Mouse (Mus musculus): ENCODE data around the gene Shisa4. TPM values are rescaled to one million over a fixed set of nuclear protein-coding genes. Genes with fewer than 3 reads are reported as not detected.

Gene Shisa4
- polyA plus RNA-seq, 1 experiment = 0.38 TPM

DNA sequence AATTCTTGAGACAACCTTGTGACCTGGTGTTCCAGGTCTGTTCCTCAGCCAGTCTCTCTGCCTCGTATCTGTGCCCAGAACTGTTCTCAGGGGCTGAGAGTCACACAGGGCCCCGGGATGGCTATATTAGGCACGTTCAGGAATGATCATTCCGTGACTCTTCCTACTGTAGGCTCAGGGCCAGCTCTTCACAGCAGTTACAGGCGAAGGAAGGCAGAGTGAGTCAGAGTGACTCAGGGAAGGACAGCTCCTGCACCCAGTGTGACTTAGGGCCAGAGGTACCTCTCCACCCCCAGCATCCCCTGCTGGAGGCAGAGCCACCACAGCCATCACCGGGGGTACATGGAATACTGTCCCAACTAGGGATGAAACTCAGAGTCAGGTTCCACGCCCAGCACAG, 8.0 kb downstream of the Shisa4 start:
- H3K27ac ChIP-seq (ENCODE audit: control insufficient read depth, insufficient read depth, low read depth, low read length) = no peak overlapping the region; the same call in 1 of the 2 replicates
- peaks cover 12% of the 10 kb centered on the region for H3K4me1 ChIP-seq (ENCODE audit: control insufficient read depth, insufficient read depth, low read length)
- no peak for TF ChIP-seq CTCF (IDR thresholded peaks at IDR 0.05; ENCODE audit: control insufficient read depth, insufficient read depth, insufficient replicate concordance, low read depth, low read length)
- no peak for TF ChIP-seq POLR2A (IDR thresholded peaks at IDR 0.05; ENCODE audit: control insufficient read depth, low read depth, low read length)
- no peaks in the 10 kb centered on the region for H3K36me3 ChIP-seq (ENCODE audit: control insufficient read depth, insufficient read depth, low read length)
- no peaks in the 10 kb centered on the region for H3K27me3 ChIP-seq (ENCODE audit: control insufficient read depth, insufficient read depth, low read length)
- H3K4me3 ChIP-seq (ENCODE audit: control insufficient read depth, low read depth, low read length) = no peak overlapping the region

DNA sequence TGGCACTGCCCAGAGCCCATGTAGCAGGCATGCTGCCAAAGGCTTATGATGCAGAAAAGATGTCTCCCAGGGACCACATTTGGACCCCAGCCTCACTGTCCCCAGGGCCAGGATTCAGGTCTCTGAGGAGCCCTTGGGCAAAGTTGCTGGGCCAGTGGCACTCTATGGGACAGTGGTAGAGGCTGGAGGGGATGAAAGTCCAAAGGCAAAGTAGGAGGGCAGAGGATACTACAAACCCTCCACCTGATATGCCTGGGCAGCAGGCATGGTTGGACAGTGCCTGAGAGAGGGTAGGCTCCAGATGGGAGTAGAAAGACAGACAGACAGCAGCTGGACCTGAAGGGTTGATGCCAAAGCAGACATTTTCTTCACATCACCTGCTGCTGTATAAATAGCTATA, 8.7 kb downstream of the Shisa4 start:
- H3K27me3 ChIP-seq (ENCODE audit: control insufficient read depth, insufficient read depth, low read length) = no peaks in the 10 kb centered on the region
- H3K36me3 ChIP-seq (ENCODE audit: control insufficient read depth, insufficient read depth, low read length) = no peaks in the 10 kb centered on the region
- TF ChIP-seq CTCF (IDR thresholded peaks at IDR 0.05; ENCODE audit: control insufficient read depth, insufficient read depth, insufficient replicate concordance, low read depth, low read length) = no peak
- no peak for TF ChIP-seq POLR2A (IDR thresholded peaks at IDR 0.05; ENCODE audit: control insufficient read depth, low read depth, low read length)
- peaks cover 12% of the 10 kb centered on the region for H3K4me1 ChIP-seq (ENCODE audit: control insufficient read depth, insufficient read depth, low read length)
- H3K4me3 ChIP-seq (ENCODE audit: control insufficient read depth, low read depth, low read length) = no peak overlapping the region
- H3K27ac ChIP-seq (ENCODE audit: control insufficient read depth, insufficient read depth, low read depth, low read length) = no peak overlapping the region

DNA sequence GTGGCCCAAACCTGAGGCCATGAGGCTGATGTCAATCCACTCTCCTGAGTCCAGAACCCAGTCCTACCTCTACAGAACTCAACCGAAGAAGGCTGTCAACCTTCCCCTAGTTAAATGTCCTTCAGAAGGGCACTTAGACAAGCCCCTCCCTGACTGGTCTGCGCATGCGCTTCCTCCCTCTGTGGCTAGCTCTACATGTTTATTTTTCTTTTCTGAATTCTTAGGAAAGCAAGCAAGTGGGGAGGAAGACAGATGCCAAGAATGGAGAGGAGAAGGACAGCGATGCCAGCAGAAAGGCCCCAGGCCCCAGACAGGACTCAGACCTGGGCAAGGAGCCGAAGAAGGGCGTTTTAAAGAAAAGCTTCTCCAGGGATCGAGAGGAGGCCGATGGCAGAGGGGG, 11.6 kb downstream of the Shisa4 start:
- H3K4me1 ChIP-seq (ENCODE audit: control insufficient read depth, insufficient read depth, low read length) = peaks cover 4% of the 10 kb centered on the region
- H3K4me3 ChIP-seq (ENCODE audit: control insufficient read depth, low read depth, low read length) = no peak overlapping the region
- TF ChIP-seq CTCF (IDR thresholded peaks at IDR 0.05; ENCODE audit: control insufficient read depth, insufficient read depth, insufficient replicate concordance, low read depth, low read length) (no peak), POLR2A (IDR thresholded peaks at IDR 0.05; ENCODE audit: control insufficient read depth, low read depth, low read length) (no peak)
- no peaks in the 10 kb centered on the region for H3K36me3 ChIP-seq (ENCODE audit: control insufficient read depth, insufficient read depth, low read length)
- no peak overlapping the region for H3K27ac ChIP-seq (ENCODE audit: control insufficient read depth, insufficient read depth, low read depth, low read length)
- H3K27me3 ChIP-seq (ENCODE audit: control insufficient read depth, insufficient read depth, low read length) = no peaks in the 10 kb centered on the region

DNA sequence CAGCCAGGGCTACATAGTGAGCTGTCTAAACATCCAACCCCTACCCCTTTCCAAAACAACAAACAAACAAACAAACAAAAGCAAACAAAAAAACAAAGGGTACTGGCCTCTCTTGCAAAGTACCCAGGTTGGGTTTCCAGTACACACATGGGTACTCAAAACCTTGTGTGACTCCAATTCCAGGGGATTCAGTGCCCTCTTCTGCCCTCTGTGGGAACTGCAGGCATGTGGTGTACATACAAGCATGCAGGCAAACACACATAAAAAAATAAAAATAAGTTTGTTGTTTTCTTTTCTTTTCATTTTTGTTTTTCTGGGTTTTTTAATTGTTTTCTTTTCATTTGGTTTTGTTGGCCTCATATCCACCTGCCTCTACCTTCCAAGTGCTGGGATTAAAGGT, 12.9 kb downstream of the Shisa4 start:
- no peak overlapping the region for H3K27ac ChIP-seq (ENCODE audit: control insufficient read depth, insufficient read depth, low read depth, low read length)

DNA sequence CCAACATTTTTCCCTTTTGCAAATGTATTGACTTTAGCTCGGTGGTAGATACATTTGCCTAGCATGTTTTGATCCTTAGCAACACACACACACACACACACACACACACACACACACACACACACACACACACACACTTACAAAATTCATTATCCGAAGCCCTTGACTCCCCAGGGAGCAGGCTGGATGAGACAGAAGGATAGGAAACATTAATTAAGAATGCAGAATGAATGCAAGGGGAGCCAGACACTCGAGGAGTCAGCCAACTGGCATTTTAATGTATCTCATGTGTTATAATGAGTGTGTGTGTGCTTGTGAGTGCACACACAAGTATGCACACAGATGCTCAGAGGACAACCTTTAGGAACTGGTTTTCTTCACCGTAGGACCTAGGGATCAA, 13.5 kb downstream of the Shisa4 start:
- H3K27ac ChIP-seq (ENCODE audit: control insufficient read depth, insufficient read depth, low read depth, low read length) = no peak overlapping the region
- no peak overlapping the region for H3K4me3 ChIP-seq (ENCODE audit: control insufficient read depth, low read depth, low read length)
- H3K4me1 ChIP-seq (ENCODE audit: control insufficient read depth, insufficient read depth, low read length) = peaks cover 4% of the 10 kb centered on the region
- no peaks in the 10 kb centered on the region for H3K36me3 ChIP-seq (ENCODE audit: control insufficient read depth, insufficient read depth, low read length)
- no peaks in the 10 kb centered on the region for H3K27me3 ChIP-seq (ENCODE audit: control insufficient read depth, insufficient read depth, low read length)
- TF ChIP-seq POLR2A (IDR thresholded peaks at IDR 0.05; ENCODE audit: control insufficient read depth, low read depth, low read length) (no peak), CTCF (IDR thresholded peaks at IDR 0.05; ENCODE audit: control insufficient read depth, insufficient read depth, insufficient replicate concordance, low read depth, low read length) (no peak)

More for the DNA sequence above, 12.9 kb downstream of the Shisa4 start:
- Histone ChIP-seq H3K27me3 (ENCODE audit: control insufficient read depth, insufficient read depth, low read length) (no peaks in the 10 kb centered on the region), H3K4me3 (ENCODE audit: control insufficient read depth, low read depth, low read length) (no peak overlapping the region), H3K4me1 (ENCODE audit: control insufficient read depth, insufficient read depth, low read length) (peaks cover 4% of the 10 kb centered on the region), H3K36me3 (ENCODE audit: control insufficient read depth, insufficient read depth, low read length) (no peaks in the 10 kb centered on the region)
- TF ChIP-seq POLR2A (IDR thresholded peaks at IDR 0.05; ENCODE audit: control insufficient read depth, low read depth, low read length) (no peak), CTCF (IDR thresholded peaks at IDR 0.05; ENCODE audit: control insufficient read depth, insufficient read depth, insufficient replicate concordance, low read depth, low read length) (no peak)

DNA sequence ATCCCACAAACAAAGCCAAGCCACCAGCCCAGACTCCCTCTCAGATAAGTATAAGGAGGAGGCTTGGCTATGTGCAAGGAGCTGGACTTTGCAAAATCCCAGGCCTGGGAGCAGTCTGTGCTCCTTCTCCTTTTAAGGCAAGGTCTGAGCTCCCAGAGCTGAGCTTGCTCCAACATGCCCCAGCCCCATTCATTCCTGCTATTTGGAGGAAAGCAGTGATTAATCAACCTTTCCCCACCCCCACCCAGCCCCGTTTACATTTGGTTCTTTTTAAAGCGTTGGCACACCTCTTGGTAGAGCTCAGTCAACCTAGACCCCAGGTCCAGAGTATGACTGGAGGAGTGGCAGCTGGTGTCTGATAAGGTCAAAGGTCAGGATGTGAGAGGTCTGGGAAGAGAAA, 16.0 kb downstream of the Shisa4 start:
- Histone ChIP-seq H3K27ac (ENCODE audit: control insufficient read depth, insufficient read depth, low read depth, low read length) (no peak overlapping the region), H3K4me3 (ENCODE audit: control insufficient read depth, low read depth, low read length) (no peak overlapping the region), H3K27me3 (ENCODE audit: control insufficient read depth, insufficient read depth, low read length) (no peaks in the 10 kb centered on the region), H3K36me3 (ENCODE audit: control insufficient read depth, insufficient read depth, low read length) (no peaks in the 10 kb centered on the region), H3K4me1 (ENCODE audit: control insufficient read depth, insufficient read depth, low read length) (peaks cover 4% of the 10 kb centered on the region)
- no peak for TF ChIP-seq POLR2A (IDR thresholded peaks at IDR 0.05; ENCODE audit: control insufficient read depth, low read depth, low read length)
- no peak for TF ChIP-seq CTCF (IDR thresholded peaks at IDR 0.05; ENCODE audit: control insufficient read depth, insufficient read depth, insufficient replicate concordance, low read depth, low read length)

DNA sequence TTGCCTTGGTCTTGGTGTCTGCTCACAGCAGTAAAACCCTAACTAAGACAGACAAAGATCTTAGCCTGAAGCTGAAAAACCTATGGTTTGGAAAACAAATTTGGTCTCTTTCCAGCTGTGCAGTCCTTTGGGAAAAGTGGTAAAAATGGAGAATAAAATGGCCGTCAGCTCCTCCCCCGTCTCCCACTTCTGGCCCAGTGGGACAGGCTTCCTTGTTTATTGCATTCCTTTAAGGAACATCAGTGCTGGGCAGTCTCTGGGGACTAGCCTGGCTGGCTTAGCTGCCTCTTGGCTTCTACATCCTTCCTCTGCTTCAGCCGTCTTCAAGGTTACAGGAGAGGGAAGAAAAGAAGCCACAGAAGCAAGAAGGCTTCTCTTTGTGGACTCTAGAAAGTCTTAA, 23.1 kb downstream of the Shisa4 start:
- Histone ChIP-seq H3K4me3 (ENCODE audit: control insufficient read depth, low read depth, low read length) (no peak overlapping the region), H3K4me1 (ENCODE audit: control insufficient read depth, insufficient read depth, low read length) (peaks cover 8% of the 10 kb centered on the region)
- TF ChIP-seq CTCF (IDR thresholded peaks at IDR 0.05; ENCODE audit: control insufficient read depth, insufficient read depth, insufficient replicate concordance, low read depth, low read length) = no peak
- no peak for TF ChIP-seq POLR2A (IDR thresholded peaks at IDR 0.05; ENCODE audit: control insufficient read depth, low read depth, low read length)

More for the DNA sequence above, 23.1 kb downstream of the Shisa4 start:
- H3K27ac ChIP-seq (ENCODE audit: control insufficient read depth, insufficient read depth, low read depth, low read length) = no peak overlapping the region
- H3K36me3 ChIP-seq (ENCODE audit: control insufficient read depth, insufficient read depth, low read length) = no peaks in the 10 kb centered on the region
- H3K27me3 ChIP-seq (ENCODE audit: control insufficient read depth, insufficient read depth, low read length) = no peaks in the 10 kb centered on the region
